Mouse (Mus musculus): Measurements from ENCODE around the gene Mrpl44.

The Mrpl44 gene

GRCm38 (mm10) chr1:79775927-79776458 lies at the start of gene Mrpl44, which contains the start of gene Wdfy1:
Gene Mrpl44 (plus strand): TSS chr1:79776018.
Gene Wdfy1 (minus strand): TSS chr1:79776143.
- peak; percentile 62; the same call in 1 of the 2 replicates for TF ChIP-seq GATA4 (IDR thresholded peaks at IDR 0.05; ENCODE audit: insufficient replicate concordance, low read length)

DNA sequence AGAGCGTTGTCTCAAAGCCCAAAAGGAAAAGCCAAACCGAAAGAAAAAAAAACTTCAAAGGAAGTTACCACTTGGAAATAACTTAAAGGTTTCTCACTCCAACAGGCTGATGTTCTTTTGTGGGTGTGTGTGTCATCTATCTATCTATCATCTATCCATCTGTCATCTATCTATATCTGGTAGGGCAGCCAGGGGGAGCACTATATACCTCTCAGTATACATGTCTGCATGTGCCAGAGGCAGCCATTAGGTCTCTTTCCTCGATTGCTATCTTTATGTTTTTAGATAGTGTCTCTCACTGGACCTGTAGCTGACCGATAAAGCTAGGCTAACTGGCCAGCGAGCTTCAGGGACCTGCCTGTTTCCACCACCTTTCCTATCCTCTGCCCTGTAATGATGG lies 41.0 kb upstream of the Mrpl44 start:
- no peak for TF ChIP-seq GATA4 (IDR thresholded peaks at IDR 0.05; ENCODE audit: insufficient replicate concordance, low read length)

- no peak for TF ChIP-seq GATA4 (IDR thresholded peaks at IDR 0.05; ENCODE audit: insufficient replicate concordance, low read length)
Measured at GRCm38 (mm10) chr1:79736408-79736807, 39.4 kb upstream of the Mrpl44 start.

GRCm38 (mm10) chr1:79739726-79740125 lies 36.1 kb upstream of the Mrpl44 start:
- no peak for TF ChIP-seq GATA4 (IDR thresholded peaks at IDR 0.05; ENCODE audit: insufficient replicate concordance, low read length)

DNA sequence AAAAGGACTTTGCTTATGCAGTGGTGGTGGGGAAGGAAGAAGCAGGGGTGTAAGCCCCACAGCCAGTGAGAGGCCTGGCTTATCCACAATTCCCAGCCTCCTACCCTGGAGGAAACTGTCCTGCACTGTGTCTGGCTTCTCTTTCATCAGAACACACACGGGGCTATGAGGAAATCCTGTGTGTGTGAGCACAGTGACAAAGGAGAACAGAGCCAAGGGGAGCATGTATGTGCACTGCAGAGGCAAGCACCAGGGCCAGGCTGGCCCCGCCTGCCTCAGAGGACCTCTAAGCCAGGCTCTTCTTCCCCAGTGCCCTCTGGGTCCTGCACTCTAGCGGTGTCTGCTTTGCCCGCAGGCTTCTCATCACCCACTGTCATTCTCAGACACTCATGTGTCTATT lies 34.8 kb upstream of the Mrpl44 start:
- TF ChIP-seq GATA4 (IDR thresholded peaks at IDR 0.05; ENCODE audit: insufficient replicate concordance, low read length), result no peak

GRCm38 (mm10) chr1:79742949-79743348 lies 32.9 kb upstream of the Mrpl44 start:
- TF ChIP-seq GATA4 (IDR thresholded peaks at IDR 0.05; ENCODE audit: insufficient replicate concordance, low read length), result no peak

GRCm38 (mm10) chr1:79743385-79743784 lies 32.4 kb upstream of the Mrpl44 start:
- TF ChIP-seq GATA4 (IDR thresholded peaks at IDR 0.05; ENCODE audit: insufficient replicate concordance, low read length), result no peak

GRCm38 (mm10) chr1:79746056-79746455 lies 29.8 kb upstream of the Mrpl44 start:
- no peak for TF ChIP-seq GATA4 (IDR thresholded peaks at IDR 0.05; ENCODE audit: insufficient replicate concordance, low read length)

- TF ChIP-seq GATA4 (IDR thresholded peaks at IDR 0.05; ENCODE audit: insufficient replicate concordance, low read length), result peak; percentile 54; the same call in 1 of the 2 replicates
Measured at GRCm38 (mm10) chr1:79751186-79751585, 24.6 kb upstream of the Mrpl44 start.

DNA sequence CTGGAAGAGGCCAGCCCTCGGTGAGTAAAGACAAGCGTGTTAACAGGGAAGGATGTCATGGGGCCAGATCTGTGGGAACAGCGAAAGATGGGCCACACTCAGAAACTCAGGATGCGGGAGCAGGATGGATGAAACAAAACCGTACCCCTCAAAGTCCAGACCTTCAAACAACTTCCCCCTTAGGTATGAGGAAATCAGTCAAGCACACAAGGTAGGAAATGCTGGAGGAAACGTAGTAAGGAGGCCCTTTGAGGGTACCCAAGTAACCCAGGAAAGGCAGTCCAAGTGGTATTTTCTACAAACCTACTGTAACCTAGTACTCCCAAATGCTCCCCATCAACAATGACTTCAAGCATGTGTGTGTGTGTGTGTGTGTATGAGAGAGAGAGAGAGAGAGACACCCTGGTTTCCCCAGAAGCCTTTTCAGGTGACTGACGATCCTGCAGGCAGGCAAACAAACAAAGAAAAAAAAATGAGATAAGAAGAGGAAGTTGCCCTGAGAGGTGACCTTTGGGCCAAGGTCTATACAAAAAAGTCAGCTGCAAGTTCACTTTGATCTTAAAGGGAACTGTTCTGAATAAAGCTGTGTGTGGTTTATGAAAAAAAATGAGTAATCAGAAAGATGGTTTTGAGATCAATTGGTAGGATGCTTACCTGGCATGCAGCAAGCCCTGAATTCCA lies 23.7 kb upstream of the Mrpl44 start:
- TF ChIP-seq GATA4 (IDR thresholded peaks at IDR 0.05; ENCODE audit: insufficient replicate concordance, low read length), result no peak

GRCm38 (mm10) chr1:79752714-79753340 lies 23.0 kb upstream of the Mrpl44 start:
- no peak for TF ChIP-seq GATA4 (IDR thresholded peaks at IDR 0.05; ENCODE audit: insufficient replicate concordance, low read length)

GRCm38 (mm10) chr1:79753456-79753855 lies 22.4 kb upstream of the Mrpl44 start:
- TF ChIP-seq GATA4 (IDR thresholded peaks at IDR 0.05; ENCODE audit: insufficient replicate concordance, low read length), result no peak

- no peak for TF ChIP-seq GATA4 (IDR thresholded peaks at IDR 0.05; ENCODE audit: insufficient replicate concordance, low read length)
Measured at GRCm38 (mm10) chr1:79754936-79755335, 20.9 kb upstream of the Mrpl44 start.

- TF ChIP-seq GATA4 (IDR thresholded peaks at IDR 0.05; ENCODE audit: insufficient replicate concordance, low read length), result no peak
Measured at GRCm38 (mm10) chr1:79755376-79755775, 20.4 kb upstream of the Mrpl44 start.

GRCm38 (mm10) chr1:79756417-79756816 lies 19.4 kb upstream of the Mrpl44 start:
- no peak for TF ChIP-seq GATA4 (IDR thresholded peaks at IDR 0.05; ENCODE audit: insufficient replicate concordance, low read length)

DNA sequence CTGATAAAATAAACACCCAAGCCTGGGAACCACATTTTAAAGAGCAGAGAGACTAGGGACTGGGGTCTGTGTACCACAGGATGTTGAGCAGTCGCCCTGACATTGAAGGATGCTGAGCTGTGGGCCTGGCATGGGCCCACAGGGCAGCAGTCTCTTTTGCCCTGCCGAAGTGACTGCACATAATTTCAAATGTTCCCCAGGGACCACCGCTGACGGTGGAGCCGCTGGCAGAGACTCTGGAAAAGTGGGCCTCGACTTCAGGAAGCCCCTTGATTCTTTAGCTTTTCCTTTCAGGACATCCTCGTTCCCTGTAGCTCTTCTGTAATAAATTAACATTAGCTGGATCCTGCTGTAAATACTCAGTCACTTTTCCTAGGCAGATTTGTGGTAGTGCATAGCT lies 18.7 kb upstream of the Mrpl44 start:
- TF ChIP-seq GATA4 (IDR thresholded peaks at IDR 0.05; ENCODE audit: insufficient replicate concordance, low read length), result no peak

Data from liver, adult (tissue).